Comparison of ENCODE assay signal across 10 mouse cellular contexts in the genomic region with DNA sequence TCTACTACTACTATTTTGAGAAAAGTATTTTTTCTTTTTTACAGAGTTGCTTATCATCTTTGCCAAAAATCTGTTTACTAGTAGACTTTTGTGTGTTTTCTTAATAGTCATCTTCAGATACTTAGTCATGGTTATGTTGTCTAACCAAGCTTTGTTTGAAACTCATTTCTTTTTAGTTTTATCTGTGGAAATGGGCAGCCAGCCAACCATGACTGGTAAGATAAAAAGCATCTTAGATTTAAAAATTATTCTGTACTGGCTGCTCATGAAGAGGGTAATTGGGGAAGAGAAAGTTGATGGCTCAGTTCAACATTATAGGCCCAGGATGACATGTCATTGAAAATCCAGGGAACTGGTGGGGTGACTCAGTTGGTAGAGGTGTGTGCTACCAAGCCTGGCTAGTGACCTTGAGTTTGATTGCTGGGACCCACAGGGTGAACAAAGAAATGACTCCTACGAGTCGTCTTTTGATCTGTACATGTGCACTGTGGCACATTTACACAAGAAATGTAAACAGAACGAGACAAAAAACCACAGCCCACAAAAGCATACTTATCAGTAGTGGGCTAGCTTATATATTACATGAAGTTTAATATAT. TPM values are rescaled to one million over a fixed set of nuclear protein-coding genes. Genes with fewer than 3 reads are reported as not detected.
DNase-seq lines count a peak whose midpoint lies in the region; ATAC-seq lines count a peak whose summit lies in the region.
"Had no signal": no experiment of that assay in that cellular context is flagged by ENCODE, and none has a peak within 500 bp of the region (broad histone marks: within the 10 kb centered on the region; RNA-seq: fewer than 3 reads in every experiment).

No protein-coding gene starts in this region.

- peak; percentile 49 for DNase-seq in adrenal gland, postnatal 14 days
- no peak for DNase-seq in adrenal gland, adult 18-20 months (ENCODE audit: low spot score in 2 of 2)
- peak; percentile 20 for DNase-seq in lung, postnatal 14 days
- DNase-seq in lung, adult 18-20 months, result no peak
- DNase-seq in liver, embryonic 13.5 days, result no peak
- no peak for DNase-seq in urinary bladder, adult 18-20 months (ENCODE audit: low spot score in 2 of 2)
- no peak for DNase-seq in c-Kit-positive CD71-positive TER-119-positive erythroid progenitor cells, embryonic 14.5 days (ENCODE audit: low spot score)
- DNase-seq: left cerebral cortex, postnatal 4 days; midbrain, embryonic 14.5 days had no signal

- H3K9me3 ChIP-seq in liver, embryonic 13.5 days (replicated peaks), result no peaks in the 10 kb centered on the region
- no peaks in the 10 kb centered on the region for H3K9me3 ChIP-seq in midbrain, embryonic 16.5 days (replicated peaks; ENCODE audit: control insufficient read depth, low read length, poor library complexity, severe bottlenecking)

- H3K36me3 ChIP-seq in liver, embryonic 13.5 days, result no peaks in the 10 kb centered on the region
- H3K36me3 ChIP-seq in midbrain, embryonic 16.5 days (ENCODE audit: control insufficient read depth, insufficient read depth, low read length), result no peaks in the 10 kb centered on the region

- H3K4me1 ChIP-seq in liver, embryonic 13.5 days (replicated peaks), result peaks cover 51% of the 10 kb centered on the region
- peaks cover 22% of the 10 kb centered on the region for H3K4me1 ChIP-seq in midbrain, embryonic 16.5 days (ENCODE audit: control insufficient read depth, insufficient read depth, low read length)

- no peak overlapping the region for H3K4me3 ChIP-seq in liver, embryonic 13.5 days (replicated peaks)
- H3K4me3 ChIP-seq in midbrain, embryonic 16.5 days (ENCODE audit: low read depth, low read length), result no peak overlapping the region

- 0 out of 2 replicates have a peak overlapping the region, but pooled peaks have one; percentile 39 for H3K9ac ChIP-seq in liver, embryonic 13.5 days
- H3K9ac ChIP-seq in midbrain, embryonic 16.5 days (ENCODE audit: low read depth, low read length), result no peak overlapping the region

- peak overlapping the region; percentile 0; the same call in 1 of the 2 replicates for H3K4me2 ChIP-seq in liver, embryonic 13.5 days
- no peak overlapping the region for H3K4me2 ChIP-seq in midbrain, embryonic 16.5 days (ENCODE audit: low read length)

- WGBS in liver, embryonic 13.5 days (ENCODE audit: insufficient replicate concordance), result 7% methylated on average over 3 of the region's 3 CpGs
- 45% methylated on average over 3 of the region's 3 CpGs for WGBS in midbrain, embryonic 16.5 days

- no peaks in the 10 kb centered on the region for H3K27me3 ChIP-seq in liver, embryonic 13.5 days
- no peaks in the 10 kb centered on the region for H3K27me3 ChIP-seq in midbrain, embryonic 16.5 days (ENCODE audit: control insufficient read depth, insufficient read depth, low read depth, low read length)

- ATAC-seq in liver, embryonic 13.5 days (ENCODE audit: low read depth), result peak; percentile 24
- ATAC-seq in midbrain, embryonic 16.5 days, result no peak

- H3K27ac ChIP-seq in liver, embryonic 13.5 days, result 0 out of 2 replicates have a peak overlapping the region, but pooled peaks have one; percentile 55
- no peak overlapping the region for H3K27ac ChIP-seq in midbrain, embryonic 16.5 days (ENCODE audit: low read length)

RNA-seq across cellular contexts. Expression of a gene that starts 6.0 kb away (rescaled TPM):
- total RNA-seq in adrenal gland, postnatal 14 days (2021), result 61.6 and 64.0 TPM in 2 replicates
- 10 to 100 TPM; 71.8 to 77.7 TPM for total RNA-seq in adrenal gland, adult 18-20 months (2021)
- polyA plus RNA-seq in liver, embryonic 13.5 days (2015; fragmentation: Nextera tagmentation; extraction: Ambion mirVana), result 7.0 and 7.7 TPM in 2 replicates
- 12.5 and 14.5 TPM in 2 replicates for polyA plus RNA-seq in midbrain, embryonic 16.5 days (2015; fragmentation: Nextera tagmentation; extraction: Ambion mirVana)

Comparison
In these comparisons a context has a peak if more than half of its experiments do, and no peak if none do; other contexts are left out.
1. DNase-seq: peak in adrenal gland, postnatal 14 days (single experiment) and lung, postnatal 14 days (single experiment); none in adrenal gland, adult 18-20 months (0 of 2), lung, adult 18-20 months (0 of 2), liver, embryonic 13.5 days (single experiment), urinary bladder, adult 18-20 months (0 of 2) and c-Kit-positive CD71-positive TER-119-positive erythroid progenitor cells, embryonic 14.5 days (single experiment).